Mouse (Mus musculus) heart, embryonic 13.5 days (tissue): ENCODE data around the gene Tchhl1. TPM values are rescaled to one million over a fixed set of nuclear protein-coding genes. Genes with fewer than 3 reads are reported as not detected.
"Not testable (repeated sequence)": the region's sequence is repeated elsewhere in the genome, so short reads cannot be mapped to it uniquely, and the experiment has no call there.

Experiments
- ATAC-seq: fragments of 200-750 bp; cut with Nextera tagmentation; 2 replicates; pipeline ENCODE4 v1.8.0; 2017; ENCODE audit warnings: moderate TSS enrichment; ENCODE audit not compliant: insufficient number of reproducible peaks, low FRiP score, low TSS enrichment; ENCODE audit errors: extremely low read depth
- H3K27ac ChIP-seq: fragments of 300-500 bp; sonication (generic); replicated peaks from 2 replicates; pipeline ENCODE4 v1.5.1; 2015; ENCODE audit warnings: moderate library complexity, mild to moderate bottlenecking, inconsistent platforms
- H3K27me3 ChIP-seq: fragments of 300-500 bp; sonication (generic); replicated peaks from 2 replicates; pipeline ENCODE4 v1.6.1; 2015; ENCODE audit warnings: mild to moderate bottlenecking, inconsistent platforms
- H3K36me3 ChIP-seq: fragments of 300-500 bp; sonication (generic); 2 replicates; pipeline ENCODE4 v1.6.1; 2015; ENCODE audit warnings: mild to moderate bottlenecking, inconsistent platforms
- H3K4me1 ChIP-seq: fragments of 300-500 bp; sonication (generic); 2 replicates; pipeline ENCODE4 v1.6.1; 2015; ENCODE audit warnings: inconsistent platforms
- H3K4me2 ChIP-seq: fragments of 300-500 bp; sonication (generic); 2 replicates; pipeline ENCODE4 v1.6.1; 2015; ENCODE audit warnings: inconsistent platforms, mild to moderate bottlenecking, moderate library complexity
- H3K4me3 ChIP-seq: fragments of 300-500 bp; sonication (generic); 2 replicates; pipeline ENCODE4 v1.5.1; 2015; ENCODE audit warnings: moderate library complexity, mild to moderate bottlenecking, inconsistent platforms
- H3K9ac ChIP-seq: fragments of 300-500 bp; sonication (generic); 2 replicates; pipeline ENCODE4 v1.6.1; 2015; ENCODE audit warnings: inconsistent platforms, mild to moderate bottlenecking, moderate library complexity
- H3K9me3 ChIP-seq: fragments of 300-500 bp; sonication (generic); 2 replicates; pipeline ENCODE4 v1.6.1; 2016; ENCODE audit warnings: inconsistent platforms
- WGBS: fragments of 180-500 bp; shearing (Covaris S2); methylation state at CpG from one replicate; pipeline ENCODE4 v1.1.7; 2015; ENCODE audit warnings: mixed read lengths; 5-methylcytosine and 5-hydroxymethylcytosine counted together
- polyA plus RNA-seq: library from polyadenylated mRNA; unstranded; fragments of >200 nt; fragmentation: Nextera tagmentation; extraction: Ambion mirVana; gene quantifications from 2 replicates; pipeline ENCODE4 v1.2.1, GENCODE M21; 2015

The Tchhl1 gene
- polyA plus RNA-seq = not detected in 2 replicates

GRCm38 (mm10) chr3:93468561-93468960 lies at the start of gene Tchhl1:
Gene Tchhl1 (plus strand): TSS chr3:93468754.
- no peak within 1 kb of the TSS for H3K4me2 ChIP-seq
- no peak within 1 kb of the TSS for H3K9ac ChIP-seq
- ATAC-seq = no peak
- H3K9me3 ChIP-seq = no peaks in the 10 kb centered on the region
- H3K27me3 ChIP-seq = no peaks in the 10 kb centered on the region
- 65% methylated on average over 5 of the region's 5 CpGs for WGBS
- H3K4me1 ChIP-seq = peaks cover 9% of the 10 kb centered on the region
- H3K27ac ChIP-seq = no peak within 1 kb of the TSS
- no peak within 1 kb of the TSS for H3K4me3 ChIP-seq
- H3K36me3 ChIP-seq = no peaks in the 10 kb centered on the region

- Histone ChIP-seq H3K4me1 (no peaks in the 10 kb centered on the region), H3K4me2 (no peak overlapping the region), H3K27ac (no peak overlapping the region), H3K9me3 (no peaks in the 10 kb centered on the region), H3K27me3 (no peaks in the 10 kb centered on the region), H3K9ac (no peak overlapping the region), H3K4me3 (no peak overlapping the region), H3K36me3 (no peaks in the 10 kb centered on the region)
- ATAC-seq = no peak
- WGBS = 55% methylated on average over 3 of the region's 3 CpGs
Observed at GRCm38 (mm10) chr3:93431673-93432072, 36.9 kb upstream of the Tchhl1 start.

GRCm38 (mm10) chr3:93442030-93442429 lies 26.5 kb upstream of the Tchhl1 start, which contains the start of gene Tchh:
Gene Tchh (plus strand): TSS chr3:93442330.
- no peak within 1 kb of the TSS for H3K9ac ChIP-seq
- H3K4me3 ChIP-seq = peak within 1 kb of the TSS; percentile 72
- peaks cover 65% of the 10 kb centered on the region for H3K27me3 ChIP-seq
- H3K4me1 ChIP-seq = peaks cover 19% of the 10 kb centered on the region
- H3K9me3 ChIP-seq = no peaks in the 10 kb centered on the region
- no peaks in the 10 kb centered on the region for H3K36me3 ChIP-seq
- 74% methylated on average over 1 of the region's 1 CpGs for WGBS
- H3K27ac ChIP-seq = no peak within 1 kb of the TSS
- peak within 1 kb of the TSS; percentile 98 for H3K4me2 ChIP-seq
- ATAC-seq = no peak

GRCm38 (mm10) chr3:93443501-93444101 lies 25.0 kb upstream of the Tchhl1 start:
- Histone ChIP-seq H3K9me3 (no peaks in the 10 kb centered on the region), H3K4me2 (peak overlapping the region; percentile 98), H3K27me3 (peaks cover 74% of the 10 kb centered on the region), H3K4me3 (peak overlapping the region; percentile 72), H3K27ac (no peak overlapping the region), H3K4me1 (peaks cover 25% of the 10 kb centered on the region), H3K36me3 (no peaks in the 10 kb centered on the region), H3K9ac (peak overlapping the region; percentile 71)
- no peak for ATAC-seq
- WGBS = under 1% methylated on average over 38 of the region's 38 CpGs

GRCm38 (mm10) chr3:93444343-93445164 lies 24.0 kb upstream of the Tchhl1 start:
- no peaks in the 10 kb centered on the region for H3K36me3 ChIP-seq
- peaks cover 69% of the 10 kb centered on the region for H3K27me3 ChIP-seq
- H3K27ac ChIP-seq = peak overlapping the region; percentile 32; the same call in 1 of the 2 replicates
- peak overlapping the region; percentile 71 for H3K9ac ChIP-seq
- H3K4me2 ChIP-seq = peak overlapping the region; percentile 98
- H3K9me3 ChIP-seq = no peaks in the 10 kb centered on the region
- H3K4me3 ChIP-seq = peak overlapping the region; percentile 72
- peak; percentile 46; the same call in 1 of the 2 replicates for ATAC-seq
- peaks cover 25% of the 10 kb centered on the region for H3K4me1 ChIP-seq
- WGBS = under 1% methylated on average over 56 of the region's 56 CpGs

GRCm38 (mm10) chr3:93445165-93445705 lies 23.3 kb upstream of the Tchhl1 start:
- H3K4me3 ChIP-seq = peak overlapping the region; percentile 72
- peak overlapping the region; percentile 71 for H3K9ac ChIP-seq
- under 1% methylated on average over 36 of the region's 36 CpGs for WGBS
- H3K4me1 ChIP-seq = peaks cover 25% of the 10 kb centered on the region
- no peaks in the 10 kb centered on the region for H3K36me3 ChIP-seq
- H3K27me3 ChIP-seq = peaks cover 72% of the 10 kb centered on the region
- no peak for ATAC-seq
- H3K9me3 ChIP-seq = no peaks in the 10 kb centered on the region
- peak overlapping the region; percentile 98 for H3K4me2 ChIP-seq
- H3K27ac ChIP-seq = 0 out of 2 replicates have a peak overlapping the region, but pooled peaks have one; percentile 32

GRCm38 (mm10) chr3:93446128-93446755 lies 22.3 kb upstream of the Tchhl1 start:
- no peaks in the 10 kb centered on the region for H3K36me3 ChIP-seq
- no peak for ATAC-seq
- H3K9ac ChIP-seq = peak overlapping the region; percentile 73
- H3K27ac ChIP-seq = no peak overlapping the region
- H3K4me3 ChIP-seq = peak overlapping the region; percentile 72
- H3K27me3 ChIP-seq = peaks cover 67% of the 10 kb centered on the region
- H3K4me1 ChIP-seq = peaks cover 25% of the 10 kb centered on the region
- H3K4me2 ChIP-seq = peak overlapping the region; percentile 98
- WGBS = under 1% methylated on average over 54 of the region's 54 CpGs
- no peaks in the 10 kb centered on the region for H3K9me3 ChIP-seq

GRCm38 (mm10) chr3:93446756-93447137 lies 21.8 kb upstream of the Tchhl1 start:
- peak overlapping the region; percentile 36; the same call in 1 of the 2 replicates for H3K27ac ChIP-seq
- WGBS = 1% methylated on average over 32 of the region's 32 CpGs
- not testable (repeated sequence) for ATAC-seq, H3K36me3 ChIP-seq, H3K9me3 ChIP-seq
- H3K9ac ChIP-seq = peak overlapping the region; percentile 73
- peak overlapping the region; percentile 72 for H3K4me3 ChIP-seq
- peaks cover 67% of the 10 kb centered on the region for H3K27me3 ChIP-seq
- H3K4me2 ChIP-seq = peak overlapping the region; percentile 98
- peaks cover 25% of the 10 kb centered on the region for H3K4me1 ChIP-seq

GRCm38 (mm10) chr3:93447138-93447841 lies 21.3 kb upstream of the Tchhl1 start:
- WGBS = under 1% methylated on average over 59 of the region's 59 CpGs
- Histone ChIP-seq H3K4me1 (peaks cover 25% of the 10 kb centered on the region), H3K9me3 (no peaks in the 10 kb centered on the region), H3K27me3 (peaks cover 64% of the 10 kb centered on the region), H3K9ac (peak overlapping the region; percentile 73), H3K4me3 (peak overlapping the region; percentile 72), H3K4me2 (peak overlapping the region; percentile 98), H3K36me3 (no peaks in the 10 kb centered on the region), H3K27ac (peak overlapping the region; percentile 36)
- ATAC-seq = no peak

GRCm38 (mm10) chr3:93466556-93466955 lies 2.0 kb upstream of the Tchhl1 start:
- ATAC-seq = no peak
- Histone ChIP-seq H3K9me3 (no peaks in the 10 kb centered on the region), H3K36me3 (no peaks in the 10 kb centered on the region), H3K4me2 (no peak overlapping the region), H3K27ac (no peak overlapping the region), H3K9ac (no peak overlapping the region), H3K4me1 (peaks cover 9% of the 10 kb centered on the region), H3K4me3 (no peak overlapping the region), H3K27me3 (no peaks in the 10 kb centered on the region)
- WGBS = 59% methylated on average over 3 of the region's 3 CpGs
